Mouse (Mus musculus): ENCODE data around the gene Pinlyp. TPM values are rescaled to one million over a fixed set of nuclear protein-coding genes. Genes with fewer than 3 reads are reported as not detected.

The Pinlyp gene
- not detected for polyA plus RNA-seq (2017; shearing (Covaris generic))

GRCm38 (mm10) chr7:24546068-24546614 is at the start of gene Pinlyp, which contains the start of gene Xrcc1:
Gene Pinlyp (minus strand): TSS chr7:24546118.
Gene Xrcc1 (plus strand): TSS chr7:24546289.
- ATAC-seq = no peak

GRCm38 (mm10) chr7:24595464-24595863 is 49.5 kb upstream of the Pinlyp start:
- no peak for ATAC-seq

- no peak for ATAC-seq
Observed at GRCm38 (mm10) chr7:24594309-24594803, 48.4 kb upstream of the Pinlyp start.

GRCm38 (mm10) chr7:24593621-24594308 is 47.8 kb upstream of the Pinlyp start:
- peak; percentile 88 for ATAC-seq

- ATAC-seq = no peak
Observed at GRCm38 (mm10) chr7:24592781-24593180, 46.9 kb upstream of the Pinlyp start.

GRCm38 (mm10) chr7:24592163-24592562 is 46.2 kb upstream of the Pinlyp start:
- ATAC-seq = no peak

- no peak for ATAC-seq
Observed at GRCm38 (mm10) chr7:24591735-24592134, 45.8 kb upstream of the Pinlyp start.

GRCm38 (mm10) chr7:24588336-24588735 is 42.4 kb upstream of the Pinlyp start:
- no peak for ATAC-seq

GRCm38 (mm10) chr7:24587330-24588105 is 41.6 kb upstream of the Pinlyp start, which contains the start of the genes Ethe1 and Zfp575:
Gene Ethe1 (plus strand): TSS chr7:24587543.
Gene Zfp575 (minus strand): TSS chr7:24587641.
- no peak for ATAC-seq

GRCm38 (mm10) chr7:24586828-24587227 is 40.9 kb upstream of the Pinlyp start:
- no peak for ATAC-seq

GRCm38 (mm10) chr7:24585995-24586394 is 40.1 kb upstream of the Pinlyp start:
- no peak for ATAC-seq

- ATAC-seq = no peak
Observed at GRCm38 (mm10) chr7:24584876-24585275, 39.0 kb upstream of the Pinlyp start.

GRCm38 (mm10) chr7:24577811-24578210 is 31.9 kb upstream of the Pinlyp start:
- ATAC-seq = no peak

GRCm38 (mm10) chr7:24574224-24574796 is 28.4 kb upstream of the Pinlyp start:
- ATAC-seq = no peak

- no peak for ATAC-seq
Observed at GRCm38 (mm10) chr7:24572455-24572854, 26.5 kb upstream of the Pinlyp start.

- ATAC-seq = no peak
Observed at GRCm38 (mm10) chr7:24571071-24571470, 25.2 kb upstream of the Pinlyp start.

GRCm38 (mm10) chr7:24568512-24568911 is 22.6 kb upstream of the Pinlyp start:
- ATAC-seq = no peak

GRCm38 (mm10) chr7:24566206-24566605 is 20.3 kb upstream of the Pinlyp start:
- ATAC-seq = no peak

- no peak for ATAC-seq
Observed at GRCm38 (mm10) chr7:24565627-24566026, 19.7 kb upstream of the Pinlyp start.

GRCm38 (mm10) chr7:24564607-24565265 is 18.8 kb upstream of the Pinlyp start:
- peak; percentile 93 for ATAC-seq

- ATAC-seq = no peak
Observed at GRCm38 (mm10) chr7:24563837-24564206, 17.9 kb upstream of the Pinlyp start.

GRCm38 (mm10) chr7:24563191-24563836 is 17.4 kb upstream of the Pinlyp start:
- no peak for ATAC-seq
